Mouse (Mus musculus): ENCODE results near the gene Sh2d4b.

Sh2d4b gene
- long read RNA-seq, experiment 1, partial matches to known transcripts: 0 of 1 reads
- long read RNA-seq, experiment 1, other reads (novel, unspliced or antisense): 1 of 1 reads
- long read RNA-seq, experiment 2: 0 reads

- intact Hi-C loops (cut with DNase I): loop anchor here (10.0 kb wide), 1 partner anchor 1358 kb away; no protein-coding TSS in a partner anchor
Observed at GRCm38 (mm10) chr14:40893196-40893595, at the start of gene Sh2d4b. TSS of gene Sh2d4b (minus strand) at chr14:40893266.

- intact Hi-C loops (cut with DNase I): no loop called here
Observed at GRCm38 (mm10) chr14:40942429-40942828, 49.4 kb upstream of the Sh2d4b start.

DNA sequence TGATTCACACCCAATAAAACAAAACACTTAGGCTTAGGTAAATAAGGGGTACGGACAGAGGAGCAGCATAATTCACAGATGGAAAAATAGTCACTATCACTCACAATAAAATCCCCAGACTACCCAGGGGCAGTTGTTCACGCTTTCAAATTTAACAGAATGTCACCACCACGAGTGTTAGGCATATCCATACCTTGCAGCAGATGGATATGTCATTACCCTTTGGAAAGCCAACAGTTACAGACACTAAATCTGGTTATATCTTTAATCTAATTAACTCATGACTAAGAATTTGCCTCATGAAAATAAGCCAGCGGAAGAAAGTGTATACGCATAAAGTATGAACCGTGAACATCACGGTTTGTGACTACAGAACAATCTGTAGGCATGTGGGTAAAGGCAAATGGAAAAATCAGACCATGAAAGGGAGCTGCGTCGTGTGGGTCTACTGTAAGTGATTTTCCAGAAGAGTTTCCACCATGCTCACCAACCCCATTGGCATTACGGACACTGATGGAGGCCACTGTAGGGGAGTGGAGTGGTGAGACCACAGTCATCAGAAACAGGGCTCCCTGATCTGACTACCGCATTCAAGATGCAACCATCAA lies 45.4 kb upstream of the Sh2d4b start:
- intact Hi-C loops (cut with DNase I): no loop called here

DNA sequence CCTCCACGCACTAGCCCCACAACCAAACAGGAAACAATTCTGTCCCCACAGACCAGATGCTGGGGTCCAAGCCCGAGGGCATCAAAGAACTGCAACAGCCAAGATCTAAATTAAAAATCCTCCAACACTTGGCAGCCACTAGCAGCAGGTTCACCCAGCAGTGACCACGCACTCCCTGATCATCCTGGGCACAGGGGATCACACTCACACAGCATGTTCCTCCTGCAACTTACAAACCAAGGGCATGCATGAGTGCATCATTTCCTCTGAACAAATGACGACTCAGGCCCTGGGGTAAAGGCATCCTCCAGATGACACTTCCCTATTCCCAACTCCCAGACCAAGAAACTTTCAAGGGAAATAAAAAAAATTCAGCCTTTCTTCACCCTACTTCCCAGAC lies 44.0 kb upstream of the Sh2d4b start:
- intact Hi-C loops (cut with DNase I): no loop called here

DNA sequence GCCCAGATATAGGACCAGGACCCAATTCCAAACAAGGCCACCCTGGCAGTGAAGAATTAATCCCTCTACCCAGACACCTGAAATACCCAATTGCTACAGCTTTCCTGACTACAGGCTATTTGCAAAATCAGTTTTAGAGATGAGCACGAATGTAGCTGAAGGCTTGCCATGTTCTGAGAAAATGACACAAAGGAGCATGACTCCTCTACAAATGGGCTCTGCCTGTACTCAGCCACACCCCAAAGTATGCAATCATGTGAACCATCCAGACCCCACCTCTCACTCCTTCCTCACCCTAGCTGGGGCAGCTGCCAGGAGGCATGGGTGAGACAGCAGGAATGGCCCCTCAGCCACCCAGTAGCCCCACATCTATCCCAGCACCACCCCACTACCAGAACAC lies 42.4 kb upstream of the Sh2d4b start:
- intact Hi-C loops (cut with DNase I): no loop called here

GRCm38 (mm10) chr14:40935054-40935453 lies 42.0 kb upstream of the Sh2d4b start:
- intact Hi-C loops (cut with DNase I): no loop called here

- intact Hi-C loops (cut with DNase I): no loop called here
Observed at GRCm38 (mm10) chr14:40933328-40933727, 40.3 kb upstream of the Sh2d4b start.

GRCm38 (mm10) chr14:40932225-40932624 lies 39.2 kb upstream of the Sh2d4b start:
- intact Hi-C loops (cut with DNase I): no loop called here

DNA sequence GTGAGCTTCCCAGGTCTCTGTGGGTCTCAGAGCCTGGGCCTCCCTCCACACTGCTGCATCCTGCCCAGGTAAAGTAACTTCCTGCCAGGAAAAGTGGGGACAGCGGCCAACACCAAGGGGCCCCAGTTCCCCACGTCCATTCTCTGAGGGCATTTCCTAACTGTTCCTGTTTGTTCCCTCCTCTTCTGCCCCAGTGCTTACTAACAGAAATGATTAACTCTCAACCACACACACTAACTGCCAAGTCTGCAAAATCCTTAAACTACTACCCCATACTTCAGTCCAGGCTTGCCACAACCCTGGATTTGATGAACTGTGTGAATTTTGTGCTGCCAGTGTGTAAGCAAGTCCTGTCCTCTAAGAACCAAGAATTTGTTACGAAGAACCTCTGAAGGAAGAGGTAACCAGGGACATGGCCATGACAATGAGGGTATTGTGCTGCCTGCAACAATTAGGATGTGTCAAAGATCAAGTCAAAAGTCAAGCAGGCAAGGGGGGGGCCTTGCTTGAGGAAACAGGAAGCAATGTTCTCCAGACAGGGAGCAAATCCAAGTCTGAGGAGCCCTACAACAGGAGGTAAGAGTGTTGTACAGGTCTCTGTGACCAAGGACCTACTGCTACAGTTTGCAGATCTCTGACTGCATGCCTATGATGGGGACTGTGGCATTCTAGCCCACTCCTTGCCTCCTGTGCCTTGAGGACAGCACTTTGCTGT lies 38.2 kb upstream of the Sh2d4b start:
- intact Hi-C loops (cut with DNase I): no loop called here

GRCm38 (mm10) chr14:40929943-40930342 lies 36.9 kb upstream of the Sh2d4b start:
- intact Hi-C loops (cut with DNase I): no loop called here

- intact Hi-C loops (cut with DNase I): no loop called here
Observed at GRCm38 (mm10) chr14:40928897-40929296, 35.8 kb upstream of the Sh2d4b start.

DNA sequence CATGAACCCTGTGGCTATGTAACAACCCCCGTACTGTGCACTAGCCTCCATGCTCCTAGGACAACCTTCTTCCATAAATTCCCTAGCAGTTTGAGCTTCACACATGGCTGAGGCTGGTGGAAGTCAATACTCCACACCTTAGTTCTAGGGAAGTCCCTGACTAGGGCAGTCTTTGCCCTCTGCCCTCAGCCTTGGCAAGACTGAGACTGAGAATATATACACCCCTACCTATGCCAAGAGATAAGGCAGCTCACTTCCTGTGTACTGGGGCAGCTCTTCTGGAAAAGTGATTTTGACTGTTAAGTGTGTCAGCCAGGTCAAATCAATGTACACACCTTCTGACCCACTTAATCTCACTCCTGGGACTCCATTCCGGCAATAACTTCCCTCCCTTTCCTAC lies 34.0 kb upstream of the Sh2d4b start:
- intact Hi-C loops (cut with DNase I): no loop called here

DNA sequence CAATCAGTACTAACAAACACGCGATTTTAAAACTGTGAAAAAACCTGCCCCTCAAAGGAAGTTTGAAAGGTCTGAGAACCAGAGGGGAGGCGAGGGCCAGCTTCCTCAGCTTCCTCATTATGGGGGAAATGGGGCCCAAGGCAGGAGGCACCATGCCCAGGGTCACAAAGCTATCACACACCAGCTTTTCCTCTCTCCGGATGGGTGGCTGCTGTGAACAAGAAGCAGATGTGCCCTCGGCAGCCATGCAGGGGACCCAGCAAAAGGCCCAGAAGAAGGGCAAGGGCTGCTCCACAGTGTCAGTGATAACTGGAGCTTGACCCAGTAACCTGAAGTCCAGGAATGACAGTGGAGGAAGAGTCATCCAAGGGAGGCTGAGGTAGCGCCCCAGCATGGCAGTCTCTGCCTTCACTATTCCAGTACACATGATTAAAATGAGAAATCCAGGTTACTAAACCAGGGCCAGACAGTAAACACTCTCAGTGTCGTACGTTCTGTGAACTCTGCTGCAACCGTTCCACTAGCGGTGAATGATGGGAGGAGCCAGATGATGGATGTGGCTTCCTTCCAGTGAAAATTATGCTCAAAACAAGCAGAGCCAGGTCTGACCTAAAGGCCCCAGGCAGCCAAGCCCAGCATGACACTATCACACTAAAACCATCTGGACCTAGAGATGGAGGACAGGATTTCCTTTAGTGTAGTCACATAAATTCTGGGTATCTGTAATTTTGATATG lies 31.5 kb upstream of the Sh2d4b start:
- intact Hi-C loops (cut with DNase I): no loop called here

GRCm38 (mm10) chr14:40921241-40921640 lies 28.2 kb upstream of the Sh2d4b start:
- intact Hi-C loops (cut with DNase I): no loop called here

DNA sequence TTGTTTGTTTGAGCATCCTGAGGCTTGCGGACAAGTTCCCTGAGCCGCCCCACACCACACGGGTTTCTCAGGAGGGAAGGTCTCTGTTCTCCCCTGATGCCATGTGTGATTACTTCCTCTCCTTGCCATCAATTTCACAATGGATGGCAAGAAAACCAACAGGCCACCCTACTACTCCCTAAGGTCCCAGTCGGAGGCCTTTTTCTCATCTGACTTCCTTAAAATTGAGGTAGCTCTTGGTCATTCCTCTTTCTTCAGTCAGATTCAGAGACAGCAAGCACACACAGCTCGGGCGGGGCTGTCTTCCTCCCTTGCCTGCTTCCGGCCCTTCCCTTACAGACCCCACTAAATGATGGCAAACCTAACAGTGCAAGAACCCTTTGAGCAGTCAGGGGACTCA lies 26.5 kb upstream of the Sh2d4b start:
- intact Hi-C loops (cut with DNase I): no loop called here

DNA sequence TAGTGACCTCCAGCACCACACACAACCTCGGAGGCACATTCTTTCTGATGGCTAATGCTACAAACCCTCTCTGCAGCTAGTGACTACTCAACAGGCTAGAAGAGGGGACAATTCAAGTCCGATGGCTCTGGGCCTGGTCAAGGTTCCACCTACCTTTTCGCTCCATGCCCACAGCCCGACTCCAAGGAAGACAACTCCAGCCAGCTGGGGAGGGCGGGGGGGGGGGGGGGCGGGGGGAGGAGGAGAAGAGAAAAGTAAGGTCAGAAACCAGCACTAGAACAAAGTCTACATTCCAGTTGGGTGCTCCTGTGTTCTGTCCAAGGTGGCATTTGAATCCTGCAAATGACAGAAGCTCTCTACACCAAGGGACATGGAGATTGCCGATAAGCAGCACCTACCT lies 25.4 kb upstream of the Sh2d4b start:
- intact Hi-C loops (cut with DNase I): no loop called here

DNA sequence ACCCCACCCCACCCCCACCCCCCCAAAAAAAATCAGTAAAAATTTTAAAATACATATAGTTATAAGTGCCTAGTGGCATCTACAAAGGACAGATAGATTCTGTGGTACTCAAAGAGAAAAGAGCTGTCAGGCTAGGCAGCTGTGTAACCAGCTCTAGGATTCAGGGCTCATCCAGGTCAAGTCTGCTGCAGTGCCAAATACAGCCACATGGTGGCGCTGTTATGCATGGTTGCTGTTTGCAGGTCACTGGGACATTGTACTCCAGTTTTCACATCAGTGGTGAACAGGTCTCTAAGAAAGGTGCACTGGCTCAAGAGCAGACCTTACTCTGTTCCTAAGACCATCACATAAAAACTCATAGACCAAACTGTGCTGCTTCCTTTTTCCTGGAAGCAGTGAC lies 24.6 kb upstream of the Sh2d4b start:
- intact Hi-C loops (cut with DNase I): loop anchor here (1.0 to 2.0 kb wide), 2 partner anchors 58 to 117 kb away; no protein-coding TSS in a partner anchor

- intact Hi-C loops (cut with DNase I): loop anchor here (1.0 to 2.0 kb wide), 2 partner anchors 59 to 118 kb away; no protein-coding TSS in a partner anchor
Observed at GRCm38 (mm10) chr14:40916667-40917066, 23.6 kb upstream of the Sh2d4b start.

DNA sequence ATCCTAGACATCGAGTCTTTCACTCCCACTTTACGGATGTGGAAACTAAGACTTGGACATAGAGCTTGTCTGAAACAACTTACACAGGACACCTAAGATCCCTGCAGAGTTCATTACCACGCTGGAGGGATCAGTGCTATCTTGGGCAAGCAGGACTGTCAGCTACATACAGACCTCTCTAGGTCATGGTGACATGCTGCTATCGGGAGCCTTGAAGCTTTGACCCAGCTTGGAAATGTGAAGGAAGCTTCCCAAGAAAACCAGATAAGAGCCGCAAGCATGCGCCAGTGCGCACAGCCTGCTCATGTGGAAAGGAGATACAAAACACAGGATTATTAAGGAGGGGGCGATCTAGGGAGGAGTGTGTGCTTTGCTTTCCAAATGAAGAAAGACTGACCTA lies 22.8 kb upstream of the Sh2d4b start:
- intact Hi-C loops (cut with DNase I): loop anchor here (2.0 kb wide), 1 partner anchor 119 kb away; no protein-coding TSS in a partner anchor

- intact Hi-C loops (cut with DNase I): loop anchor here (5.0 kb wide), 1 partner anchor 113 kb away; no protein-coding TSS in a partner anchor
Observed at GRCm38 (mm10) chr14:40914701-40915100, 21.6 kb upstream of the Sh2d4b start.

GRCm38 (mm10) chr14:40913709-40914108 lies 20.6 kb upstream of the Sh2d4b start:
- intact Hi-C loops (cut with DNase I): loop anchor here (5.0 kb wide), 1 partner anchor 114 kb away; no protein-coding TSS in a partner anchor

GRCm38 (mm10) chr14:40911529-40911928 lies 18.5 kb upstream of the Sh2d4b start:
- intact Hi-C loops (cut with DNase I): loop anchor here (5.0 kb wide), 1 partner anchor 116 kb away; no protein-coding TSS in a partner anchor

All from adrenal gland (tissue).